Mouse (Mus musculus) neutrophil, adult 83 days (primary cell): Measurements from ENCODE around the gene Mthfd2. TPM values are rescaled to one million over a fixed set of nuclear protein-coding genes. Genes with fewer than 3 reads are reported as not detected.

ENCODE experiments used
- total RNA-seq, 2 experiments: library from RNA; stranded (reverse); gene quantifications; one replicate each; pipeline ENCODE4 v1.2.4; 2023

The Mthfd2 gene
- 10 to 100 TPM; 21.3 to 24.8 TPM for total RNA-seq

GRCm38 (mm10) chr6:83325525-83326393 lies at the start of gene Mthfd2, which contains the start of gene Mob1a:
Gene Mthfd2 (minus strand): TSS chr6:83325908.
Gene Mob1a (plus strand): TSS chr6:83326016.

GRCm38 (mm10) chr6:83348873-83349272 lies 23.2 kb upstream of the Mthfd2 start, which contains the start of gene Bola3:
Gene Bola3 (plus strand): TSS chr6:83349147.

Other genes starting within 250 kb of the Mthfd2 start
- 10 to 100 TPM; 18.2 to 18.7 TPM for gene Pcgf1, start 248.0 kb downstream of the Mthfd2 start, total RNA-seq
- not detected for gene Lbx2, start 239.5 kb downstream of the Mthfd2 start, total RNA-seq
- 1 to 10 TPM; 2.8 to 6.6 TPM for gene Ccdc142, start 224.3 kb downstream of the Mthfd2 start, total RNA-seq
- 1 to 10 TPM; 5.3 to 6.5 TPM for gene Gm42688, start 224.3 kb downstream of the Mthfd2 start, total RNA-seq
- 10 to 100 TPM; 23.9 to 24.8 TPM for gene Mrpl53, start 216.9 kb downstream of the Mthfd2 start, total RNA-seq
- 10 to 100 TPM; 26.2 to 35.5 TPM for gene Mogs, start 210.4 kb downstream of the Mthfd2 start, total RNA-seq
- 10 to 100 TPM; 34.8 to 39.7 TPM for gene Wbp1, start 204.3 kb downstream of the Mthfd2 start, total RNA-seq
- gene Ino80b, start 200.5 kb downstream of the Mthfd2 start, total RNA-seq = 10 to 100 TPM; 17.3 to 17.9 TPM
- under 1 TPM; 0.33 to 0.66 TPM for gene Rtkn, start 190.4 kb downstream of the Mthfd2 start, total RNA-seq
- gene Wdr54, start 169.5 kb downstream of the Mthfd2 start, total RNA-seq = under 1 TPM; 0.18 to 0.64 TPM
- gene 1700003E16Rik, start 169.5 kb downstream of the Mthfd2 start, total RNA-seq = not detected
- 100 to 1,000 TPM; 129 to 136 TPM for gene Dctn1, start 160.0 kb downstream of the Mthfd2 start, total RNA-seq
- gene Slc4a5, start 106.1 kb downstream of the Mthfd2 start, total RNA-seq = not detected
- 100 to 1,000 TPM; 133 to 139 TPM for gene Mob1a, start 108 bp upstream of the Mthfd2 start, total RNA-seq
- gene Bola3, start 23.2 kb upstream of the Mthfd2 start, total RNA-seq = 10 to 100 TPM; 17.5 to 22.0 TPM
- gene Tet3, start 133.2 kb upstream of the Mthfd2 start, total RNA-seq = 10 to 100 TPM; 66.0 to 71.4 TPM
- 10 to 100 TPM; 16.5 to 20.4 TPM for gene Dguok, start 181.1 kb upstream of the Mthfd2 start, total RNA-seq
- not detected for gene Actg2, start 210.4 kb upstream of the Mthfd2 start, total RNA-seq
- 10 to 100 TPM; 20.9 to 21.2 TPM for gene Stambp, start 246.8 kb upstream of the Mthfd2 start, total RNA-seq